Mouse (Mus musculus): Measurements from ENCODE around the gene Fam117a.
A peak's percentile ranks its signal among the peaks of the same experiment; 100 is the strongest.

The Fam117a gene

GRCm38 (mm10) chr11:95336568-95337128 is at the start of gene Fam117a:
Fam117a (plus strand) TSS chr11:95337018.
- ATAC-seq (ENCODE audit: insufficient number of reproducible peaks, low FRiP score, low TSS enrichment) = 0 out of 2 replicates have a peak, but pooled peaks have one; percentile 66

DNA sequence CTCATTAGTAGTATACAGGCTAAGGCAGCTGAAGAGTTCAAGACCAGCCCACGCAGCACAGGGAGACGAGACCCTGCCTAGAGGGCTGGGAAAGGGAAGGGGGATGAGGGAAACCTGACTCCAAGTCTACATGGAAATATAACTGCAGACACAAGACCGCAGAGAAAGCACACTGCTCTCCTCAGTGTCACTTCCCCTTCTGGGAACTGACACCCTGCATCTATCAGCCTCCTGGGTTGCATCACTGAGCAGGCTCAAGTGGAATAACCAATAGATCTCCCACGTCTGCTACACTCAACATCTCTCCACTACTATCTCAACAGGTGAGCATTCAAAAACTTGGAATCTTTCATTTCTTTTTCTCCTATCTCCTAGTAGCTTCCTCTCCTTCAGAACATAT is 44.8 kb upstream of the Fam117a start:
- no peak for ATAC-seq (ENCODE audit: insufficient number of reproducible peaks, low FRiP score, low TSS enrichment)

DNA sequence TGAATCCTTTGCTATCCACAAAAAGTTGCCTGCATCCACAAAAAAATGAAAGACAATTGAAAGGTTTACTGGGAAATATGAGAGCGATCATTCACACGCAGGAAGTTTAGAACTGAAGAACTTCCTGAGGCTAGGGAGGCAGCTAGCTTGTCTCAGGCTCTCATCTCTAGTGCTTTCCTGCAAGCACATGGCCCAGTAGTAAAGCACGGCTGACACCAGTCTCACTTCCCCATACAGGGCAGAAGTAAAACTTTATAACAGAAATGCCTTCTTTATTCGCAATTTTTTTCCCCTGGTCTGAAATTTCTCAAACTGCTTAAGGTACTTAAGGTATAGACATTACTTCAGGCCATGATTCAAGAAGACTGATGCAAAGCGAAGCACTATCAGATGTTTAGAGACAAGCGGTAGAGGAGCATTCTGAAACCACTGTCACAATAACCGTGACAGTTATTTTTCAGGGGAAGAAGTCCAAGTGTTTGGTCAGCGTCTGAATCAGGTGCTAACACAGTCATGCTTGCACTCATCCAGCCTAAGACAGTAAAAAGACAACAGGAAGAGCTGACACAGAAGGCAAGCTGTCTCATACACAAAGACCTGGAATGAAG is 43.7 kb upstream of the Fam117a start:
- ATAC-seq (ENCODE audit: insufficient number of reproducible peaks, low FRiP score, low TSS enrichment) = no peak

DNA sequence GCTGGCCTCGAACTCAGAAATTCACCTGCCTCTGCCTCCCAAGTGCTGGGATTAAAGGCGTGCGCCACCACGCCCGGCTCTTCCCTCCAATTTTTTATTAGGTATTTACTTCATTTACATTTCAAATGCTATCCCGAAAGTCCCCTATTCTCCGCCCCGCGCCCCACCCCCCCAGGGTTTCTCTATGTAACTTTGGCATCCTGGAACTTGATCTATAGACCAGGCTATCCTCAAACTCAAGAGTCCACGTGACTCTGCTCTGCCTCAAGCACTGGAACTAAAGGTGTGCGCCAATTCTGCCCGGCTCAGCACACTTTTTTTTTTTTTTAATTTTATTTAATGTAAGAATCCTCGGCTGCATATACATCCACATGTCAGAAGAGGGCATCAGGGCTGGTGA is 41.1 kb upstream of the Fam117a start:
- ATAC-seq (ENCODE audit: insufficient number of reproducible peaks, low FRiP score, low TSS enrichment) = no peak

GRCm38 (mm10) chr11:95298146-95298545 is 38.7 kb upstream of the Fam117a start:
- no peak for ATAC-seq (ENCODE audit: insufficient number of reproducible peaks, low FRiP score, low TSS enrichment)

GRCm38 (mm10) chr11:95299886-95300285 is 36.9 kb upstream of the Fam117a start:
- ATAC-seq (ENCODE audit: insufficient number of reproducible peaks, low FRiP score, low TSS enrichment) = no peak

DNA sequence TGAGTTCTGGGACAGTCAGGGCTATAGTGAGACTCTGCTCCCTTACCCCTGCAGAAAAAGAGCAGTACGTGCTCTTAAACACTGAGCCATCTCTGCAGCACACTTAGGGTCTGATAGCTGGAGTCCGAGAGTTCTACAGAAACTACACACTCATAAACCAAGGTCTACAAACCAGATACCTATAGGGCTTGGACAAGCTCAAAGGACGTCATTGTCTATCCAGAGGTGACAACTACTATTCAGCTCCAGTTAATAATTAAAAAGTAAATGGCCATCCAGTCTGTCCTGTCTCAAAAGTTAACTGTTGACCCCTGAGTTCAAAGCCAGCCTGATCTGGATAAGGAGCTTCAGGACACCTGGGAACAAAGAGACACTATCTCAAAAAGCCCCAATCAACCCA is 35.0 kb upstream of the Fam117a start:
- ATAC-seq (ENCODE audit: insufficient number of reproducible peaks, low FRiP score, low TSS enrichment) = no peak

DNA sequence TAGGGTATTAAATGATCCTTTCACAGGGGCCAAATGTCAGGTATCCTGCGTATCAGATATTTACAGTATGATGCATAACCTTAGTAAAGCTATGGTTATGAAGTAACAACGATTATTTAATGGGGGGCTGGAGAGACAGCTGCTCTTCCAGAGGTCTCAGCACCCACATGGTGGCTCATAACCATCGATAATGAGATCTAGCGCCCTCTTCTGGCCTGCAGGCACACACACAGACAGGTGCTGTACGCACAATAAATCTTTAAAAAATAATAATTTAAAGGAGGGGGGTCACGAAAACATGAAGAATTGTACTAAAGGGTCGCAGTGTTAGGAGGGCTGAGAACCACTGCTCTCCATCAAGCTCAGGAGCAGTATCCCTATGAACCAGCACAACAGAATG is 31.2 kb upstream of the Fam117a start:
- no peak for ATAC-seq (ENCODE audit: insufficient number of reproducible peaks, low FRiP score, low TSS enrichment)

DNA sequence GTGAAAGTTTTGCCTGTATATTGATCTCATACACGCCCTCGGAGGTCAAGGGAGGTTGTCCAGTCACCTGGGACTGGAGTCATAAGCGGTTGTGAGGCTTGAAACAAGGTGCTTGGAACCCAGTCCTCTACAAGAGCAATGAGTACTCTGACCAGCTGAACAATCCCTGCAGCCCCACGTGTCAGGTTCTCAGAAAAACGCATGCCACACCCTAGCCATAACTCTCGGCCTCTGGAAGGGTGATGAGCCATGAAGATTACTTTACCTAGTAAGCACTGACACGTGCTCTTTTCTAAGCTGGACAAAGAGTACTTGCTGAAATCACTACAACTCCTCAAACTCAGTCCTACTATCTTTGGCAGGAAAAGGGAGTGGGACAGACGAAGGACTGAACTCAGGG is 29.3 kb upstream of the Fam117a start:
- no peak for ATAC-seq (ENCODE audit: insufficient number of reproducible peaks, low FRiP score, low TSS enrichment)

GRCm38 (mm10) chr11:95309510-95310006 is 27.3 kb upstream of the Fam117a start:
- ATAC-seq (ENCODE audit: insufficient number of reproducible peaks, low FRiP score, low TSS enrichment) = peak; percentile 96

DNA sequence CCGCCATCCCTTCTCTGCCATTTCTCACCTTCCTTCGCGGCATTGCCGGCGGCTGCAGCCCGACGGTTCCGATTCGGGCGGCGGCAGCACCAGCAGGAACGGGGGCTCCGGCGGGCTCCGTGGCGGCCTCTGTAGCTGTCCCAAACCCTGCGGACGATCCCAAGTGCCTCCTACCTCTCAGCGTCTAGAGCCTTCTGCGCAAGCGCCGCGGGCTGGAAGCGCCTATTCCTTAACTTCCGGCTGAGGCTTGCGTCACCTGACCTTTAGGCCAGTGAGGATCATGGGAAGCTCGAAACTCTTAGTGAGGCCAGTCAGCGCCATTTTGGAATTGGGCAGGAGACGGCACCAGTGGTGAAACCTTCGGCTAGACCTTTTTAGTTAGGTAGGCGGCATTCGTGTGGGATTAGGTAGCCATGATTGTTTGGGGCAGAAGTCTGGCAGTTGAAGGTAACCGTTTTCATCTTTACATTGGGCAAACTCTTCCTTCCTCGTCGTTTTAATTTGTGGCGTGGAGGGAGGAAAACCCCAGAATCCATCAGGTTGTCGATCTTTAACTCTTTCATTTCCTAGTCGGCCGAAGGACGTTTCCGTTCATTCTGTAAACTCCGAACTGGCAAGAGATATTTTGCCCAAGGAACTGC is 26.7 kb upstream of the Fam117a start, which contains the start of gene Kat7:
Kat7 (minus strand) TSS at position 240 of the 641 bp plus-strand sequence.
- ATAC-seq (ENCODE audit: insufficient number of reproducible peaks, low FRiP score, low TSS enrichment) = peak; percentile 90

DNA sequence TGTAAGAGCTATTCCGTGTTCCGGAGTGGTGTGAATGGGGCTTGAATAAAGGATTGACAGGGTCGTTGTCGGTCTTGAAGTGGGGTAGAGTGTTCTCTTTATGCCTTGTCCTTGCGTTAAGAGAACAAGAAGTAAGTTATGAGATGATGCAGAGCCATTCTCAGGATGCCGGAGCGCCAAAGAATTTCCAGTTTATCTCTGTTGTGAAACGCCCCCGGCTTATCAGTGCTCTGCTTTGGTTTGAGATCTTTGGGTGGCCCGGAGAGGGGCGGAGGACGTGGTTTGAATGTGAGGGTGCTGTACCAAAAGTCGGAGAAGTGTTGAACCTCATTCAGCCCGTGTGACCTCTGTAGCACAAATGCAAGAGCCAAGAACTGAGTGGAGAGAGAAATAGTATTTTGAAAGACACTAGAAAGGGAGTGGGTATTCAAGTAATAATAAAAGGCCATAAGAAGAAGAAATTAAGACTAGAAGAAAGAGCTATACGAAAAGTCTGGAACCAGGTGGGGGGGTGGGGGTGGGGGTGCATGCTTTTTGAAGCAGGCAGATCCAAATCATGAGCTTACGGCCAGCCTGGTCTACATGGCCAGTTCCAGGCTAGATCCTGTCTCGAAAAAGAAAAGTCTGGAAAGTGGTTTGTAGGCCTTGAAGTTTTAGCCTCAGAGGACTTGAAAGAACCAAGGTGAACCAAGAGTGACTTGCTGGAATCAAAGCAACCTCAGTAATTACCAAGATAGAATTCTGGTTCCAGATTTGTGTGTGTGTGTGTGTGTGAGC is 26.0 kb upstream of the Fam117a start:
- no peak for ATAC-seq (ENCODE audit: insufficient number of reproducible peaks, low FRiP score, low TSS enrichment)

DNA sequence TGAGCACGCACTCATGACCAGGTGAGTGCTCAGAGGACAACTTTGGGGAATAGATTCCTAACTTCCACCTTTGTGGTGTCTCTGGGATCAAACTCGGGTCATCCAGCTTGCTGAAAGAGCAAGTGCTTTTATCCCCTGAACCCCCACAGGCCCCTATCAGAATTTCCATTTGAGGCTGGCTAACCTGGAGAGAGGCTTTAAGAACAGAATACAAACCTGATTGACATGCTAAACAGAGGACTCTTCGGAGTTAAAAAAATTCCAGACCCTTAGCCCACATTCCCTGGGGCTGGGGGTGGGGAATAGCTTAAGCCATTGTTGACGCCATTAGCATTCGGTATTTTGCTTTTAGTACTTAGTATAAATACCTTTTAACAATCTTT is 25.4 kb upstream of the Fam117a start:
- no peak for ATAC-seq (ENCODE audit: insufficient number of reproducible peaks, low FRiP score, low TSS enrichment)

DNA sequence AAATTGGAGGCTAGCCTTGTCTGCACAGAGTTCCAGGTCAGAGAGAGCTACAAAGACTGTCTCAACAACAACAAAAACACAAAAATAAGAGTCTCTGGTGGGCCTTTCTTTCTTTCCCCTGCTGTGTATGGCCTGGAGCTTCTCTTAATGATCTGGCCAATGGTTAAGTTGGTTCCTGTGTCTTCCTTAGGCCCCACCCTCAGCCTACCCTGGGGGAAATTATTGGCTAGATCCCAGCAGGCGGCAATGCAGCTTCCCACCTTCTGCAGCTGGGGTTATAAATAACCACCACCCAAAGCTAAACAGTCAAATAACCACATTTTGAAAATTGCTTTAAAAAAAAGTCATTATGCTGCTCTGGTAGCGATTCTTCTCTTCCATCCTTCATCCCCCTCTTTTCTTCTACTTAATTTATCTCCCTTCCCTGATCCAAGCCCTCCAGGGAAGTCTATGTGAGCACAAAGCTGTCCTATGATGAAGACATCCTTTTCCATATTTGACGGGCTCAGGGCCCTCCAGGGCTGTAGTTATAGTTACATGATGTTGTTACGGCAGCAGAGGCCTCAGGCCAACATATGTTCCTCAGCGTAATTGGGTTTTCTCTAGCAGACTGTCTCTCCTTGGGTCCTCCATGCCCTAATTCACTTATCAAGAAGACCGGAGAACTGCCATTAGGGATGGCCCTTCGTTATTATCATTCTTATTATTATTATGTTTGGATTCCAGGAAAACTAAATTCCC is 21.4 kb upstream of the Fam117a start:
- ATAC-seq (ENCODE audit: insufficient number of reproducible peaks, low FRiP score, low TSS enrichment) = no peak

DNA sequence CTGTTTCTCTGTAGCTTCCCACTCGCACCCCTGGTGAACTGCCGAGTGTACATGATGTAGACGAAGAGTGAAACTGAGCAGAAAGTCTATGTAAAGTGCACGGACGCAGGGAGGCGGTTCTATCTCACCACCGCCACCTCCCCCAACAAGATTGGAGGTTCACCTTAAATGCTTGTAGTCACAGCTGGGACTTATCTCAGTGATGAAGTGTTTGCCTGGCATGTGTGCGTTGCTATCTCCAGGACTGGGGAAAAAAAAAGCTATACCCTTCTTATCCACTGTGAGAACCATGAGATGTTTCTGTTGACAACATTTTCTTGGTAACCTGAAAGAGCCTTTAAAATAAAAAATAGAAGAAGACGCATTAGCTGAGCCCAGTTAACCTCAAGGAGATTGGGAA is 18.7 kb upstream of the Fam117a start:
- no peak for ATAC-seq (ENCODE audit: insufficient number of reproducible peaks, low FRiP score, low TSS enrichment)

DNA sequence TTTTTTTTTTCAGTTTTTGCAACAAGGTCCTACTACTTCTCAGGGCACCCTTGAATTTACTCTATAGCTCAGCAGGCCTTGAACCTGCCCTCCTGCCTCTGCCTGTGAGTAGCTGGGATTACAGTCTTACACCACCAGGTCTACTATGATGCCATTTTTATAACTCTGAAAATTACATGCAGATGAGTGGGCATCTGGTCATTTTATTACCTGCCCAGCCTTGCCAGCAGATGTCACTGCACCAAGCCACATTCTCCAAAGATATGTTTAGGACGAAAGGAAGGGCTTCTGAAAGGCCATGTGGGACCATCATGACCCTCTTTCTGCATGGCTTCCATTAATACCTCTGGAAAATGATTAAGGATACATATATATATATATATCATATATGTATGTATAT is 17.3 kb upstream of the Fam117a start:
- no peak for ATAC-seq (ENCODE audit: insufficient number of reproducible peaks, low FRiP score, low TSS enrichment)

GRCm38 (mm10) chr11:95320010-95320409 is 16.8 kb upstream of the Fam117a start:
- no peak for ATAC-seq (ENCODE audit: insufficient number of reproducible peaks, low FRiP score, low TSS enrichment)

- no peak for ATAC-seq (ENCODE audit: insufficient number of reproducible peaks, low FRiP score, low TSS enrichment)
Measured at GRCm38 (mm10) chr11:95324181-95324580, 12.6 kb upstream of the Fam117a start.

GRCm38 (mm10) chr11:95325832-95326231 is 11.0 kb upstream of the Fam117a start:
- no peak for ATAC-seq (ENCODE audit: insufficient number of reproducible peaks, low FRiP score, low TSS enrichment)

GRCm38 (mm10) chr11:95326243-95326642 is 10.6 kb upstream of the Fam117a start:
- no peak for ATAC-seq (ENCODE audit: insufficient number of reproducible peaks, low FRiP score, low TSS enrichment)

Measured in cerebellum, adult (tissue).